Mouse (Mus musculus): ENCODE results near the gene Add3.

Gene Add3

DNA sequence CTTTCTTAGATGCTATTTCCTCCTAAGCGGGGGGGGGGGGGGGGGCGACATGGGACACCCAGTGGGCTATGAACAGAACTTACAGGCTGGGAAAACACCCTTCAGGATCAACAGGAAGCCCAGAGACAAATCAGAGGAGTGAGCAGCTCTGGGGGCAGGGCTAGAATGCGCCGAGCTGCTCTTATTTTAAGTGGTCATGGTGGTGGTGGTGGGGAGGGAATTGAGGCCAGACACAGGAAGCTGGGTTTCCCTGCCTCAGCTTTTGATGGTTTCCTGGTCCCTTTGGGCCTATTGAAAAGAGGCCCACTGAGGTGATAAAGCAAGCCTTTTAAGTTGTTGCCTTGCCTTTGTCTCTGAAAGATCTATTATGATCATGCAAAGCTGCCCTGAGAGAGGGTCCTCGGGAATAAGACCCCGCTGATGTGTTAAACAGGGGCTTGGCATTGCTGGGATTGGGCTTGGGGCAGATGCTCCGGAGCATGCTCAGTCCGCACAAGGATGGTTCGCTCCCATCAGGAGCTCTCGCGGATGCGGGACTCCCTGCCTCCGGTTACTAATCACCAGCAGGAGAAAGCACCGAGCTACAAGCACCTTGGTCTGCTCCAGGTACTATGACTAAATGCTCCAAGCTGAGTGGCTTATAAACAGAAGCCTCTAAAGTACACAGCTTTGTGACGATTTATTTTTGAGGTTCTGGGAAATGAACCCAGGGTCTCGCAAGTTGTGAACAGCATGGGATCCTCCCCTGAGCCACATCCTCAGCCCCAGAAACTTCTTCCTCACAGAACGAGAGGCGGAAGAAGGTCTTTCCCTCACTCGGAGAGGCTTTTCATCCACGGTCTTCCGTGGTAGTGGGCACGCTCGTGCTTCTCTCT lies 123.9 kb downstream of the Add3 start:
- intact Hi-C loops (cut with DNase I), result no loop called here

- intact Hi-C loops (cut with DNase I), result no loop called here
These were observed 124.8 kb downstream of the Add3 start for GRCm38 (mm10) chr19:53264821-53265727.

- intact Hi-C loops (cut with DNase I), result no loop called here
These were observed 127.1 kb downstream of the Add3 start for GRCm38 (mm10) chr19:53267305-53267704.

DNA sequence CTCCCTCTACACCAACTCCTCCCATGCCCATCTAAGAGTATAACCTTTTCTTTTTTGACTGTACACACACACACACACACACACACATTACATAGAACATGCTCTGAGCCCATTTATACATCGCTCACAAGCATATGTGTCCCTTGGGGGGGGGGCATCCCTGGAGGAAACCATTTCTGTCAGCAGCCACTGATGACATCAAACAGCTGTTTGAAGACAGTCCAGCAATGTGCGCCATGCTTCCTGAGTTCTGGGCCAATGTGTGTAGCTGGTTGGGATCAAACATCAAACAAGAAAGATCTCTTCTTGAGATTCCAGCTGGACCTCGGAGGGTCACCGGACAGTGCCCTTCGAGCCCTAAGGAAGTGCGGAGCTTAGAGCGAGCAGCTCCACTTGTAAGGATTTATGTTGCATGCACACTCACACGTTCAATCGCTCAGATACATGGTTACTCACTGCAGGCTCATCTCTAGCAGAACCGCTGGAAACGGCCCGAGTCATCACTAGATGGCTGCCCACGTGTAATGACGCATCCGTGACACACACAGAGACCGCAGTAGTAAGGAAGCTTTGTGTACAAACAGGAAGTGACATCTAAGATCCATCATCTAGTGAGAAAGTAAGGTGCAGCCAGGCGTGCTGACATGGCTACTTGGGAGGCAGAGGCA lies 132.9 kb downstream of the Add3 start:
- intact Hi-C loops (cut with DNase I), result no loop called here

GRCm38 (mm10) chr19:53273781-53274428 lies 133.7 kb downstream of the Add3 start:
- intact Hi-C loops (cut with DNase I), result no loop called here

DNA sequence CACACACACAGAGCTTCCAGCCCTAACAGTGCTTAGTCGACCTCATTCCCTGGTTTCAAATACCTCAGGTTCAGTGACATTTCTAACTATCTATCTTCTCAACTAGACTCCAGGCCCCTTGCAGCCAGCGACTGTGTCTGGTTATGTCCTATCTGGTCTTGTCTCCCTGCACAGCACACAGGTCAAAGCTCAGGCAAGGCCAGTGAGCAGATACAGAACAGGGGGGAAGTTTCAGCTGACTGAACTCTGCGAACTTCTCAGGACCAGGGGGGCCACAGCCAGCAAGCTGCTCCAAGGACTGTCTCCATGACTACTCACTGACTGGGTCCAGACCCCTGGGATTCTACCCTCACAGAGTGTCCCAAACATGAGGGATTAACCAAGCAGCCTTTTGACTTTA lies 135.0 kb downstream of the Add3 start:
- intact Hi-C loops (cut with DNase I), result no loop called here

DNA sequence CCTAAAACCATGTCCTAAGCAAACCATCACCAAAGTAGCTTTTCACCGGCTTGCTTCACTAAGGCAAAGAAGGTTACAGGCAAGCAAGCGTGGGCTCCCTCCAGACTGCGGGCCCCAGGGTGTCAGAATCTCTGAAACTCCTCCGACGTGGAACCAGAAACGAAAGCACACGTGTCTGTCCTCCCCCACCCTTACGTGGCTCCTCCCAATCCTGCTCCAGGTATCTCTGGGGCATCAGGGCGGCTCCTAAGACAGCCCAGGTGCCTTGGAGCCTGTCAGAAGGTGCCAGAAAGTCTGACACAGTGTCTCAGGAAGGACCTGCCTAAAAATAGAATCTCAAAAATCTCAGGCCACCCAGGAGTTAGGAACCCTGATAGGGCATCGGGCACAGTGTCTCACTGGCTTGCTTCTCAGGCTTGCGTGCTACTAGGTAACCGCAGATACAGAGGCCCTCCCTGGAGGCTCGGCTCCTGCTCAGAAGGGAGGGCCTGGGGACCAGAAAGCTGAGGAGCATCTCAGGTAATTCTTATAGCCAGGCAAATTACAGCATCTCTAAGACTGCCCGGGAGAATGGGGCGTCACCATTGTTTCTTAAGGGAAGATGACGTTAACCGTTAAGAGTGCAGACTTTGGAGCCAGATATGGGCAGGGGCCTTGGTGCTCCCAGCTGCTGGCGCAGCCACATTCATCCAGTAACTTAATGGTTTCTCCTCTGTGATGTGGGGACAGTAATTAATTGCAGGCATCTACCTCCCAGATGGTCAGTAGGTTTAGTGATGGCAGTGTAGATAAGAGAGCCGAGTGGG lies 136.9 kb downstream of the Add3 start:
- intact Hi-C loops (cut with DNase I), result no loop called here

- intact Hi-C loops (cut with DNase I), result no loop called here
These were observed 138.5 kb downstream of the Add3 start for GRCm38 (mm10) chr19:53278491-53279415.

GRCm38 (mm10) chr19:53280254-53280653 lies 140.0 kb downstream of the Add3 start:
- intact Hi-C loops (cut with DNase I), result no loop called here

DNA sequence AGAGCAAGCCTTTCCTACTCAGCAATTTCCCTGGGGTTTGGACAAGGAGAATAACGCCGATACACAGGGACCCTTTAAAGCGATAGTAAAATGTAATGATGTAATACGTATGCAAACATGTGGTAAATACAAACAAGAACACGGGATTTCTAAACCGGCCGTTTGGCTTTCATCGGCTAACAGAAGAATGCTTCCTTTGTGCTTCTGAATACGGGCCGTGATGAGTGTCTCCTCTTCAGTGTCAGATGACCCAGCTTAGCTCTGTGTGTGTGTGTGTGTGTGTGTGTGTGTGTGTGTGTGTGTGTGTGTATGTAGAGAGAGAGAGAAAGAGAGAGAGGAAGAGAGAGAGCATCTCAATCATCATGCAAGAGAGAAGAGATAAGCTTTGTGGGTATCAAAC lies 142.3 kb downstream of the Add3 start:
- intact Hi-C loops (cut with DNase I), result no loop called here

DNA sequence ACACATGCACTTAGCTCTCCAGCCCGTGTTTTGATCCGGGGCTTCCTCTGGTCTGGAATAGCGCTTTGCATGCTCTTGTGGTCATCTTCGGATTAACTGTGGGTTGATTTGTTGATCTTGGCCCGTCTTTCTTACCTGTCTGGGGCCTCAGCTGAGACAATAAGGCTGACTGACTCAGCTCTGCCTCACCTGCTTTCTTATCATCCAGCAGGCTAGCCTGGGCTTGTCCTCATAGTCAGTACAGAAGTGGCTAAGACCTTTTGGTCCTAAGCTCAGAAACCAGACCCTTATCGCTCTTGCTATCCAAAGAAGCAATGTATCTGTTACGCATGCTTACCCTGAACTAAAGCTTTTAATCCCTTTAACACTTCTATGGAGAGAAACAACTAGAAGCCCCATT lies 143.5 kb downstream of the Add3 start:
- intact Hi-C loops (cut with DNase I), result no loop called here

DNA sequence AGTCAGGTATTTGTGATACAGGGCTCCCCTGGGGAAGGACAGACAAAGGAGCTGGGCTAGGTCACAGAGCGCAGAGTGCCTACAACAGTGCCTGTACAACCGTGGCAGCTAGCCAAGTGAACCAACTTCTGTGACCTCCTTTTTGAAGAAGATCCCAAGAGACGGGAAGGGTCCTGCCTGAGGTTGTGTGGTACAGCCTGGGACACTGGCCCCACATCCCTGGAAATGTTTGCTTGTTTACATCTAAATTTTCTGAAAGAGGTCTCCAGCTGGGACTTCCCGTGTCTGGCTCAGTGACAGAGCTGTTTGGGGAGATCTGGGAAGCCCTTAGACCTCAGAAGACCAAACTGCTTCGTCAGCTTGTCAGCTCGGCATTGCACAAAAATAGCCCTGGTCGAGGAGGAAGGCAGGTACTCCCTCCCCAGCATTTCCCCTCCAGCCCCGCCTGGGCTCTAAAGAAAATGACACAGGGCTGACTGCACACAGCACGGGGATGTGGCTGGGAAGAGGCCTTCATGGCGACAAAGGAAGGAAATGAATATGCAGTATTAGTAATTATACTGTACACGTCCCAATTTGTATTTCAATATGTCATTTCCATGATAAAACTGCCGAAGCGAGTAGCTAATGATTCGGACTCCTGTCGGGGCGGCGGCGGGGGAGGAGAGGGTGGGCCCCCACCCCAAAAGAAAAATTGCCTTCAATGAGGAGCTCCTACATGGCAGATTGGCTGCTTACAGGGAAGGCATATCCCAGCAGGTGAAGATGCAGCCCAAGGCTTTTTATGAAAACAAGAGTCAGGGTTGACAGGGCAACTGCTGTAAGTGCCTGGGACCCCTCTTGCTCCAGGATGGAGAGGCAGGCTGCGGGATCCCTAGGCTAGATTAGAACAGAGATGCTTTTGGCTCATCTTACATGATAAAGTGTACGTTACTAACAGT lies 144.3 kb downstream of the Add3 start:
- intact Hi-C loops (cut with DNase I), result no loop called here

GRCm38 (mm10) chr19:53296331-53297254 lies 156.3 kb downstream of the Add3 start:
- intact Hi-C loops (cut with DNase I), result no loop called here
